Mouse (Mus musculus): Measurements from ENCODE around the gene Grid1. TPM values are rescaled to one million over a fixed set of nuclear protein-coding genes. Genes with fewer than 3 reads are reported as not detected.

The Grid1 gene
- total RNA-seq, 2 experiments from 2014 or later, result 0.09 to 0.24 TPM

GRCm38 (mm10) chr14:35222196-35222595, 402.3 kb downstream of the Grid1 start:
- no peak for DNase-seq

DNA sequence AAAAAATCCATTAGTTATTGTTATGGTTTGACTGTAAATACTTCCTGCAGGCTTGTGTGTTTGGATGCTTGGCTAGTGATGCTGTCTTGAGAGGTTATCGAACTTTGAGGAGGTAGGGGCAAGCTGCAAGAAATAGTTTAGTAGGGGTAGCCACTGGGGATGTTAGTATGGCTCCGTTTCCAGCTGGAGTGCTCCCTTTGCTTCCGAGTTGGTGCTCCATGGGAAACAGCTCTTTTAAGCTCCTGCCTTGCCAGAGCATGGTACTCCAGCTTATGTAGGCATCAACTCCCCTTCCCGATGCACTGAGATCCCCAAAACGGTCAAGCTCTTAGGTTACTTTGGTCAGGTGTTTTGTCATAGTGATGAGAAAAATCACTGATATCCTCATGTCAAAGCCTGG, 407.7 kb downstream of the Grid1 start:
- DNase-seq, result no peak

DNA sequence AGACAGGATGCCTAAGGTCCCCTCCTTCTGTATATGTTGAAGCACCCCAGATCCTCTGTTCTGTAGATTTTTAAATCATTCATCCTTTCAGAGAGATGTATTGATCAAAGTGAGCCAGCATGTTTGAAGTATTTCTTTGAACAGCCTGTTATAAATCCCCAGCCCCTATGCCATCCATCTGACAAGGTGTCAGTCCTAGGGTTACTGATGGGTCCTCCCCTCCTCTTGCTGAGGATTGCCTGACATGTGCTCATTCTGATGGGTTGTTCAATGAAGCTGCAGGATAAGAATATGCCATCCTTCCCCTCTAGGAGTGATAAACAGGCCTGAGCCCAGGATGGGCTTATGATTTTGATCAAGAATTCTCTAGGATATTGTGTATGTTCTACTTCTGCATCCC, 411.5 kb downstream of the Grid1 start:
- no peak for DNase-seq

GRCm38 (mm10) chr14:35242882-35243281, 423.0 kb downstream of the Grid1 start:
- DNase-seq, result no peak

GRCm38 (mm10) chr14:35244776-35245548, 425.1 kb downstream of the Grid1 start:
- no peak for DNase-seq

GRCm38 (mm10) chr14:35250412-35250811, 430.5 kb downstream of the Grid1 start:
- no peak for DNase-seq

- DNase-seq, result no peak
Observed at GRCm38 (mm10) chr14:35254477-35254876, 434.6 kb downstream of the Grid1 start.

DNA sequence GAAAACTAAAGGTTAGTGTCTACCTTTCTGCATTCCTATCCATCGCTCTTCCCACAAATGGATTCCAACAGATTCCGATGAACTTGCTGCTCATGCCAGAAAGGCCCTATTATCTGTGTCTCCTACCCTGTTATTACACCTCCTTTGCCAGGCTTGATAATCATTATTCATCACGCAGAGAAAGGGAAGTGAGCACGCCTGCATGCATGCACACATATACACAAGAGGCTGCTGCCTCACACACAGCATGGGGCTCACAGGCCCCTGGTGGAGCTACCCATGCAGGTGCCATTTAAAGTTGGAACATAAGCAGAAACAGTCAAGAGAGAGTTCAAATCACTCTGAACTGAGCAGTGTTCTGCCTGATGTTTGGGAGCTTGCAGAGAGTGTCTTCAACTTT, 450.4 kb downstream of the Grid1 start:
- no peak for DNase-seq

GRCm38 (mm10) chr14:35309201-35309600, 489.3 kb downstream of the Grid1 start:
- DNase-seq, result no peak

DNA sequence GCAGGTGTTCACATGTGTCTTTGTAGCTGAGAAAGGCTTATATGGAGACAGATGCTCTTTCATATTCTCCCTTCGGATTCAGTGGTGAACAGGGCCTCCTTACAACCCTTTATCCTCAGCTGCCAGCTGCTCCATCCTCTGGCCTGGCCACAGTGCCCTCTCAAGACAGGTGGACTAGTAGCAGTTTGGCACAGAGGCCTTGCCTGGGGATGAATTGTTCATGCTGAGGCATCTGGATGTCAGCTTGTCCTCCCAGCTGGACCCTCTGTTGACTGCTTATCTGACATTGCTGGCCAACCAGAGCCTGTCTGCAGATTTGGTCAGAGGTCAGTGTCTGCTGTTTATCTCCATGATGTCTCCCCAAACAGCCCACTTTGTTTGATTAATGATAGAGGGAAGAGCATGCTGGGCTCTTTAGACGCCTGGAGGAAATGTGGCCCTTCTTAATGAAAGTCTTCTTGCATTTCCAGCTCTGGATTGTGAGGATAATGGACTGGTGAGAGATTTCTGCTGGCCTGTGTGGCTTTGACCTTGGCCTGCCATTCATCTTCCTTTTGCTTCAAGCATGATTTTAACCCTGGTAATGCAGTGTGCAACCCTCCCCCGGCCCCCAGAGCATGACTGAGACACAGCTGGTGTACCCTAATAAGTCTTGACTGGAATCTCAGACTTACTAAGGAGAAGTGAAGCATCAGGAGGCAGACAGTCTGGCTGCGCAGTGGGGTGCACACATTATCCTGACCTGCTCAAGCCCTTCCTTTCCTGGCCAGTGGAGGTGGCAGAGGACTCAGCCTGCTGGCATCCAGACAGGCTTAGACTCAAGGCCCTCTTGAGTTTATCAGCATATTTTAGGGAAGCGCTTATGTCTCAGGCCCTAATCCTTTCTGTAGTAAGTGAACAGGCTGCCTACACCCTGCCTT, 493.7 kb downstream of the Grid1 start:
- DNase-seq, result no peak

- DNase-seq, result peak; percentile 24
Observed at GRCm38 (mm10) chr14:35326306-35326705, 506.4 kb downstream of the Grid1 start.

GRCm38 (mm10) chr14:35336561-35336960, 516.7 kb downstream of the Grid1 start:
- DNase-seq, result no peak

- no peak for DNase-seq
Observed at GRCm38 (mm10) chr14:35356011-35356410, 536.1 kb downstream of the Grid1 start.

- no peak for DNase-seq
Observed at GRCm38 (mm10) chr14:35356480-35357085, 536.7 kb downstream of the Grid1 start.

GRCm38 (mm10) chr14:35358136-35358821, 538.4 kb downstream of the Grid1 start:
- DNase-seq, result peak; percentile 40

- DNase-seq, result no peak
Observed at GRCm38 (mm10) chr14:35365177-35365944, 545.5 kb downstream of the Grid1 start.

GRCm38 (mm10) chr14:35374374-35374773, 554.5 kb downstream of the Grid1 start:
- DNase-seq, result no peak

DNA sequence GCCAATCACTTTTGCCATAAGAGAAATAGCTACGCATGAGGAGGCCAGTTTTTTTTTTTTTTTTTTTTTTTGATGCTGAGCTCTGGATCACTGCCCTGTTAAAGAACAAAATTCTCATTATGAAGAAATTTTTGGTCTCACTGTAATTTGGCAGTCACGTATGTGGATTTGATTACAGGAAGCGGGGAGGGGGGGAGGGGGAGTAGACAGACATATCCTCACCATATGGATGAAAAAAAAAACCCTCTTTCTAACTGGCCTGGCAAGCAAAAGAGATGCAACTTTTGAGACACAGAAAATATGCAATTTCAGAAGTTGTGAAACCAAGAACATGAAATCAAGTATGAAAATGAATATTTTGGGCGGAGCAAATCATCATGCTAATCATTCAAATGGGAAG, 573.7 kb downstream of the Grid1 start:
- DNase-seq, result no peak

GRCm38 (mm10) chr14:35404249-35404908, 584.5 kb downstream of the Grid1 start:
- no peak for DNase-seq

DNA sequence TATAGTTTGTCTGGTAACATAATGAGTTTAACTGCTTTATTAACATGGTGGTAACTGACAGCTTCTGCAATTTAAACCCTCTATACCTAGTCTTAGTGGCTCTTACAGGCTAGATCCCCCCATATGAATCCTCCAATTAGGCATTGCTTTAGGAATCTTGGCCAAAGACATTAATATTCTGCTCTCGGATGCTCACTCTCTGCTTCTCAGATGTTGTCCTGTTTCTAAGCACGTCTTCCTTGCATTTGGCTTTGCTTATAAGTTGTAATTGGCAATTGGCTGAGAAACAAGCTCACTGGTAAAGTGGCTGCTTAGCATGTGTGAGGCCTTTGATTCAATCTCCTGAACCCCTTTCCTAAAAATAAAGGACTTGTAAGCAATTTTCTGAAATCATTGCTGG, 610.4 kb downstream of the Grid1 start:
- DNase-seq, result no peak

GRCm38 (mm10) chr14:35453702-35454101, 633.8 kb downstream of the Grid1 start:
- DNase-seq, result no peak

Measured in heart, postnatal 4 days (tissue).